Mouse (Mus musculus) left cerebral cortex, adult 6 months (tissue): Measurements from ENCODE around the gene Pdilt. TPM values are rescaled to one million over a fixed set of nuclear protein-coding genes. Genes with fewer than 3 reads are reported as not detected.

Experiments
- long read RNA-seq, 2 experiments: library from polyadenylated mRNA; unstranded; transcript quantifications; one replicate each; pipeline ENCODE4 v2.0.0; 2019 to 2020
- polyA plus RNA-seq: library from polyadenylated mRNA; unstranded; fragments of <200 nt; fragmentation: Nextera tagmentation; gene quantifications from 2 replicates; pipeline ENCODE4 v1.2.3, GENCODE M21; 2021

The Pdilt gene
- polyA plus RNA-seq = not detected in 2 replicates
- long read RNA-seq, experiment 1 = 0 reads
- long read RNA-seq, experiment 2 = 0 reads

GRCm38 (mm10) chr7:119523389-119523788 lies at the start of gene Pdilt:
TSS of gene Pdilt (minus strand) at chr7:119523489.

GRCm38 (mm10) chr7:119554040-119554439 lies 30.8 kb upstream of the Pdilt start, which contains the start of gene Acsm2:
TSS of gene Acsm2 (plus strand) at chr7:119554340.

GRCm38 (mm10) chr7:119519163-119519562 lies 4.1 kb downstream of the Pdilt start, which contains the start of gene Acsm5:
TSS of gene Acsm5 (plus strand) at chr7:119519463.

GRCm38 (mm10) chr7:119479256-119479655 lies 44.0 kb downstream of the Pdilt start, which contains the start of gene Umod:
TSS of gene Umod (minus strand) at chr7:119479282.

GRCm38 (mm10) chr7:119459185-119459584 lies 64.1 kb downstream of the Pdilt start, which contains the start of gene Gp2:
TSS of gene Gp2 (minus strand) at chr7:119459285.

Other genes with a start within 250 kb of the Pdilt start
- 0.09 TPM in 1 of 2 replicates, not detected in the other for gene Gp2, start 64.2 kb downstream of the Pdilt start, polyA plus RNA-seq
- not detected in 2 replicates for gene Umod, start 44.2 kb downstream of the Pdilt start, polyA plus RNA-seq
- 0.32 and 0.36 TPM in 2 replicates for gene Acsm5, start 4.0 kb downstream of the Pdilt start, polyA plus RNA-seq
- not detected in 2 replicates for gene Acsm2, start 30.9 kb upstream of the Pdilt start, polyA plus RNA-seq
- gene Acsm1, start 83.5 kb upstream of the Pdilt start, polyA plus RNA-seq = not detected in 2 replicates
- gene Acsm4, start 166.5 kb upstream of the Pdilt start, polyA plus RNA-seq = not detected in 2 replicates
- gene Thumpd1, start 197.3 kb upstream of the Pdilt start, polyA plus RNA-seq = 29.2 and 34.9 TPM in 2 replicates
- gene Acsm3, start 237.4 kb upstream of the Pdilt start, polyA plus RNA-seq = 0.10 and 0.22 TPM in 2 replicates